Mouse (Mus musculus) liver, adult 2 months (tissue): Measurements from ENCODE around the gene Ankub1.

Source experiments
- CTCF ChIP-seq: fragments of 200-500 bp; IDR thresholded peaks from 2 replicates; pipeline ENCODE4 v1.5.1; 2011; ENCODE audit warnings: low read depth, low read length, control low read depth
- POLR2A ChIP-seq: fragments of 200-500 bp; IDR thresholded peaks from 2 replicates; pipeline ENCODE4 v1.6.1; 2011; ENCODE audit warnings: low read length, control low read depth; ENCODE audit not compliant: insufficient read depth; ENCODE audit errors: extremely low read depth

DNA sequence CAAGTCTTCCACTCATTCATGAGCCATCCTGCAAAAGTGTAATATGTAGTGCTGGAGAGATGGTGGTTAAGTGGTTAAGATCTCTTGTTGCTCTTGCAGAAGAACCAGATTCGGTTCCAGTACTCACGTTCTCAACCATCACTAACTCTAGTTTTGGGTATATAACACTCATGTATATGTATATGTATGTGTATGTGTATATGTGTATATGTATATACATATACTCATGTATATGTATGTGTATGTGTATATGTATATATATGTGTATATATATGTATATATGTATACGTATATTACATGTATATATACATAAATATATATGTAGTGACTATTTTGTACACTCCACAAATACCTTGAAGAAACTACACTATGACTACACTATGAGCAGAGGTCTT lies 40.7 kb downstream of the Ankub1 start:
- TF ChIP-seq POLR2A (no peak), CTCF (no peak)
